Comparison of ENCODE assay signal across 15 mouse cellular contexts in genomic region chr9:97817116-97817515, GRCm38 (mm10).
"Had no signal": no experiment of that assay in that cellular context is flagged by ENCODE, and none has a peak within 500 bp of the region (broad histone marks: within the 10 kb centered on the region; RNA-seq: fewer than 3 reads in every experiment).

No protein-coding gene starts in this region.

- H3K27me3 ChIP-seq: limb, embryonic 12.5 days; liver, embryonic 15.5 days; midbrain, embryonic 15.5 days; neural tube, embryonic 12.5 days had no signal

- ATAC-seq: lung, postnatal 0 days; midbrain, embryonic 15.5 days had no signal

- H3K9ac ChIP-seq: limb, embryonic 12.5 days; liver, embryonic 15.5 days; midbrain, embryonic 15.5 days; neural tube, embryonic 12.5 days had no signal

- H3K4me1 ChIP-seq: limb, embryonic 12.5 days; liver, embryonic 15.5 days; midbrain, embryonic 15.5 days; neural tube, embryonic 12.5 days had no signal

- H3K4me2 ChIP-seq: limb, embryonic 12.5 days; liver, embryonic 11.5 days; liver, embryonic 15.5 days; midbrain, embryonic 15.5 days; neural tube, embryonic 12.5 days had no signal

- H3K27ac ChIP-seq: limb, embryonic 12.5 days; liver, embryonic 15.5 days; midbrain, embryonic 10.5 days; midbrain, embryonic 15.5 days; neural tube, embryonic 12.5 days had no signal

- H3K4me3 ChIP-seq: limb, embryonic 12.5 days; liver, embryonic 15.5 days; midbrain, embryonic 10.5 days; midbrain, embryonic 15.5 days; neural tube, embryonic 12.5 days had no signal

- DNase-seq: layer of hippocampus, postnatal 36 days; lung, adult 2 months; lung, postnatal 36 days; retina, postnatal 1 day; right cerebral cortex, postnatal 4 days; spleen, adult 18-20 months; thymus, adult 2 months; thymus, postnatal 25 days had no signal

- H3K36me3 ChIP-seq: limb, embryonic 12.5 days; liver, embryonic 15.5 days; midbrain, embryonic 10.5 days; midbrain, embryonic 15.5 days; neural tube, embryonic 12.5 days had no signal

- H3K9me3 ChIP-seq: limb, embryonic 12.5 days; liver, embryonic 15.5 days; midbrain, embryonic 10.5 days; midbrain, embryonic 15.5 days; neural tube, embryonic 12.5 days had no signal
